Mouse (Mus musculus): ENCODE results near the gene Capzb.

DNA sequence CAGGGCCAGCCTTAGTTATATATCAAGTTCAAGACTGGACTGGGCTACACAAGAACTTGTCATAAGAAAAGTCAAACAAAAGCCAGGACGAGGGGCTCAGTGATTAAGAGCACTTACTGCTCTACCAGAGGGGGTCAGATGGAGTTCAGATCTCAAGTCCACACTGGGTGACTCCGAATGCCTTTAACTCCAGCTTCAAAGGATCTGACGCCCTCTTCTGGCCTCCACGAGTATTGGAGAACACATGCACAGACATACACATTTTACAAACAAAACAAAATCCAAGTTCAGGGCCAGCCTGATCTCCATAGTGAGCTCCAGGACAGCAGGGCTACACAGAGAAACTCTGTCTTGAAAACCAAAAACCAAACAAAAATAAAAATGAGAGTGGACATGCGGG, 13.1 kb downstream of the Capzb start:
- TF ChIP-seq MYC (IDR thresholded peaks at IDR 0.05; ENCODE audit: low read depth, low read length): no peak
- TF ChIP-seq EP300 (IDR thresholded peaks at IDR 0.05; ENCODE audit: low read depth in 1 of 2, low read length in 2 of 2): no peak
- TF ChIP-seq CTCF (IDR thresholded peaks at IDR 0.05 in 2 of 3, conservative IDR thresholded peaks at IDR 0.05 in 1 of 3; ENCODE audit: control insufficient read depth in 1 of 3, insufficient read depth in 1 of 3, low read depth in 2 of 3, low read length in 3 of 3, poor library complexity in 1 of 3, severe bottlenecking in 1 of 3): peak; percentile 44 to 66 (median 61)
- no peak for TF ChIP-seq HCFC1 (IDR thresholded peaks at IDR 0.05; ENCODE audit: low read depth, low read length)
- TF ChIP-seq POLR2A (IDR thresholded peaks at IDR 0.05; ENCODE audit: control insufficient read depth in 1 of 2, insufficient read depth in 1 of 2, low read depth in 1 of 2, low read length in 2 of 2, poor library complexity in 1 of 2): no peak
- TF ChIP-seq USF2 (IDR thresholded peaks at IDR 0.05; ENCODE audit: borderline replicate concordance in 1 of 2, insufficient read depth in 1 of 2, low read depth in 1 of 2, low read length in 2 of 2): no peak
- no peak for TF ChIP-seq CHD2 (IDR thresholded peaks at IDR 0.05; ENCODE audit: low read length)
- TF ChIP-seq TAL1 (IDR thresholded peaks at IDR 0.05; ENCODE audit: low read length): no peak
- no peak for TF ChIP-seq MAZ (IDR thresholded peaks at IDR 0.05; ENCODE audit: low read depth, low read length)
- TF ChIP-seq ZC3H11A (IDR thresholded peaks at IDR 0.05; ENCODE audit: low read depth, low read length): peak; percentile 51; the same call in 1 of the 2 replicates
- peak; percentile 54 for TF ChIP-seq SMC3 (IDR thresholded peaks at IDR 0.05; ENCODE audit: low read depth, low read length)
- no peak for TF ChIP-seq NELFE (IDR thresholded peaks at IDR 0.05; ENCODE audit: low read depth, low read length)
- TF ChIP-seq NRF1 (IDR thresholded peaks at IDR 0.05; ENCODE audit: insufficient read depth, low read depth, low read length, poor library complexity, severe bottlenecking): no peak
- TF ChIP-seq KAT2A (conservative IDR thresholded peaks at IDR 0.05; ENCODE audit: low read depth, low read length): no peak
